Mouse (Mus musculus): Measurements from ENCODE around the gene Snx5.

DNA sequence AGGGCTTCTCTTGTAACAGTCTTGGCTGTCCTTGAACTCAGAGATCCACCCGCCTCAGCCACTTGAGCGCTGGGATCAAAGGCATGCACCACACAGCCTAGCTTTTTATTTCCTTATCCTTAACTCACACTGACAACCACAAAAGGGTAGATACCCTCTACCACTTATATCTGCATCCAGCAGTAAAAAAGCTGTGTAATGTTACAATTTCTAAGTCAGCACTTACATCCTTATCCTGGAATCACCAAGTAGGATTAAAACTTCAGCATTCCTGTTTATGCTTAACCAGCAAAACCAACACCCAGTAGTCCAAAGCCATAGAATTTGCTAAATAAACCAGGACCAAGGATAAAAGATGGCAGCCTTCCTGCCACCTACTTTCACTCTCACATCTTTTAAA, 7.9 kb downstream of the Snx5 start:
- TF ChIP-seq POLR2A (IDR thresholded peaks at IDR 0.05; ENCODE audit: extremely low read depth, insufficient read depth, low read length), result no peak
- no peak for TF ChIP-seq CTCF (IDR thresholded peaks at IDR 0.05; ENCODE audit: low read depth, low read length)

All from liver, adult 2 months (tissue).